Mouse (Mus musculus): Measurements from ENCODE around the gene Hist2h4.
A peak's percentile ranks its signal among the peaks of the same experiment; 100 is the strongest.
"Not testable (repeated sequence)": the region's sequence is repeated elsewhere in the genome, so short reads cannot be mapped to it uniquely, and the experiment has no call there.

Gene Hist2h4

GRCm38 (mm10) chr3:96245003-96245886, 17.9 kb downstream of the Hist2h4 start, which contains the start of gene Hist2h2aa1:
Hist2h2aa1 (plus strand) TSS chr3:96245497.
- DNase-seq (ENCODE audit: low spot score), result peak; percentile 80

- DNase-seq (ENCODE audit: low spot score), result no peak
These were observed 19.1 kb downstream of the Hist2h4 start for GRCm38 (mm10) chr3:96243921-96244572.

GRCm38 (mm10) chr3:96240799-96241197, 22.3 kb downstream of the Hist2h4 start:
- no peak for DNase-seq (ENCODE audit: low spot score)

- peak; percentile 65 for DNase-seq (ENCODE audit: low spot score)
These were observed 22.9 kb downstream of the Hist2h4 start, which contains the start of gene Hist2h2aa2 for GRCm38 (mm10) chr3:96239949-96240798. Hist2h2aa2 (minus strand) TSS chr3:96240276.

- not testable (repeated sequence) for DNase-seq (ENCODE audit: low spot score)
These were observed 23.9 kb downstream of the Hist2h4 start, which contains the start of gene Hist2h3c2 for GRCm38 (mm10) chr3:96238954-96239793. Hist2h3c2 (minus strand) TSS chr3:96239127.

- DNase-seq (ENCODE audit: low spot score), result peak; percentile 60
These were observed 25.1 kb downstream of the Hist2h4 start for GRCm38 (mm10) chr3:96237904-96238511.

GRCm38 (mm10) chr3:96237335-96237903, 25.7 kb downstream of the Hist2h4 start:
- DNase-seq (ENCODE audit: low spot score), result peak; percentile 40

GRCm38 (mm10) chr3:96236834-96237334, 26.2 kb downstream of the Hist2h4 start:
- no peak for DNase-seq (ENCODE audit: low spot score)

- DNase-seq (ENCODE audit: low spot score), result no peak
These were observed 27.3 kb downstream of the Hist2h4 start for GRCm38 (mm10) chr3:96235836-96236235.

GRCm38 (mm10) chr3:96234914-96235313, 28.2 kb downstream of the Hist2h4 start:
- no peak for DNase-seq (ENCODE audit: low spot score)

- DNase-seq (ENCODE audit: low spot score), result no peak
These were observed 31.4 kb downstream of the Hist2h4 start for GRCm38 (mm10) chr3:96231758-96232120.

GRCm38 (mm10) chr3:96230910-96231757, 32.0 kb downstream of the Hist2h4 start:
- no peak for DNase-seq (ENCODE audit: low spot score)

- DNase-seq (ENCODE audit: low spot score), result no peak
These were observed 32.7 kb downstream of the Hist2h4 start for GRCm38 (mm10) chr3:96230404-96230803.

GRCm38 (mm10) chr3:96228828-96229227, 34.3 kb downstream of the Hist2h4 start:
- no peak for DNase-seq (ENCODE audit: low spot score)

- no peak for DNase-seq (ENCODE audit: low spot score)
These were observed 36.1 kb downstream of the Hist2h4 start for GRCm38 (mm10) chr3:96226695-96227648.

- peak; percentile 51 for DNase-seq (ENCODE audit: low spot score)
These were observed 37.7 kb downstream of the Hist2h4 start for GRCm38 (mm10) chr3:96225421-96225820.

- no peak for DNase-seq (ENCODE audit: low spot score)
These were observed 40.3 kb downstream of the Hist2h4 start for GRCm38 (mm10) chr3:96222774-96223173.

- DNase-seq (ENCODE audit: low spot score), result peak; percentile 7
These were observed 41.5 kb downstream of the Hist2h4 start for GRCm38 (mm10) chr3:96221640-96222038.

All from retina, embryonic 14.5 days (tissue).